Comparison of ENCODE assay signal across 15 mouse cellular contexts in the genomic region with DNA sequence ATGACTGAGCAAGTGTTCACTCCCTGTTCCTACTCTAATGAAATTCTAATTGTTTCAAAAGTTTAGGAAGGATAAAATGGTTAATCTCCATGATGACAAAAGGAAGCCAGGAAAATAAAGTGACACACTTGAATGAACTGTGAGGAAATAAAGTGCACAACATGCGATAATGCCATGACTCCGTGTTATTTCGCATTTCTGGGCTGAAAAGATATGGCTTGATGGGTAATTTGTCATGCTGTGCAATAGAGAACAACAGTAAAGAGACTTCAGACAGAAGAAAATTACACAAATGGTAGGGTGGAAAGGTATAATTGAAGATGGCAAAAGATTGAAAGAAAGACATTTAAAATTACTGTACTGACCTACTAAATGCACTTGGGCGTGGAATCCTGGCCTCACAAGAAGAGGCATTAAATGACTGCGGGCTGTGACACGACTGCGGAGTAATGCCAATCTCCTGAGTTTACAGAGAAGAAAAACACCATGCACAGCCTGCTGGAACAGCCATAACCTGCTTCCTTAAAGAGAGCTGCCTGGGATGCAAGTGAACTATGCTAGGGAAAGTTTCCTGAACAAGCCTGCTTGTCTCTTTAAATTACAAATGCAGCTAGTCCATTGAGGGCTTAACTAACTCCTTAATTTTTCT.
"Had no signal": no experiment of that assay in that cellular context is flagged by ENCODE, and none has a peak within 500 bp of the region (broad histone marks: within the 10 kb centered on the region; RNA-seq: fewer than 3 reads in every experiment).

No protein-coding gene starts in this region.

- H3K27me3 ChIP-seq: limb, embryonic 13.5 days; midbrain, embryonic 13.5 days; neural tube, embryonic 15.5 days; stomach, embryonic 15.5 days had no signal

- ATAC-seq: lung, postnatal 0 days; midbrain, embryonic 13.5 days had no signal

- H3K36me3 ChIP-seq: limb, embryonic 13.5 days; midbrain, embryonic 13.5 days; neural tube, embryonic 15.5 days; stomach, embryonic 15.5 days had no signal

- H3K4me3 ChIP-seq: layer of hippocampus, adult 2 months; limb, embryonic 13.5 days; midbrain, embryonic 13.5 days; myocyte; neural tube, embryonic 15.5 days; stomach, embryonic 15.5 days had no signal

- H3K4me2 ChIP-seq: limb, embryonic 13.5 days; midbrain, embryonic 13.5 days; neural tube, embryonic 15.5 days; stomach, embryonic 15.5 days had no signal

- H3K9me3 ChIP-seq: limb, embryonic 13.5 days; midbrain, embryonic 13.5 days; neural tube, embryonic 15.5 days; stomach, embryonic 15.5 days had no signal

- H3K4me1 ChIP-seq: limb, embryonic 13.5 days; neural tube, embryonic 15.5 days; stomach, embryonic 15.5 days had no signal

- DNase-seq: kidney, postnatal 36 days; lung, adult 2 months; lung, postnatal 36 days; right cerebral cortex, postnatal 4 days; thymus, adult 2 months; thymus, postnatal 25 days had no signal

- H3K27ac ChIP-seq: kidney, postnatal 0 days; layer of hippocampus, adult 2 months; limb, embryonic 13.5 days; liver, embryonic 14.5 days; midbrain, embryonic 13.5 days; neural tube, embryonic 15.5 days; stomach, embryonic 15.5 days had no signal

- H3K9ac ChIP-seq: limb, embryonic 13.5 days; liver, embryonic 14.5 days; midbrain, embryonic 13.5 days; neural tube, embryonic 15.5 days; stomach, embryonic 15.5 days had no signal
